Mouse (Mus musculus) retina, postnatal 7 days (tissue): ENCODE measurements around the gene Cox8b.
A peak's percentile ranks its signal among the peaks of the same experiment; 100 is the strongest.

Source experiments
- DNase-seq: peaks from one replicate; pipeline ENCODE4 v3.0.0-alpha.2; 2012; ENCODE audit warnings: low read depth, low spot score

Cox8b gene

DNA sequence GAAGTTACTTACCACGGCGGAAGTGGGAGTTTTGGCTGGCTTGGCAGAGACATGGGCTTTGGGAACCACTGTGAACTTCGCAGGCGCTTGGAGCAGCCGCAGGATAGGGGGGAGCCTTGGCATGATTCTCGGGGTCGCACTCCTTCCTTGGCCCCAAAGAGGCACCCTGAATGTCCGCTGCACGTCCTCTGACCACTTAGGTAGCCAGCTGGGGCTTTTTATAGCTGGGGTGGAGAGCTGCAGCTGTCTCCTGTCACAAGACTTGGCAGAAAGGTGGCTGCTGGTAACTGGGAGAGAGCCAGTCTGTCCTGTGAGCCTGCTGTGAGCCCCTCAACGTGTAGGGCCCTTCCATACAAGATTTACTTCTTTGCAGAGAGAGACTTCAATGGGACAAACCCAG is at the start of gene Cox8b:
Cox8b (minus strand) TSS at position 227 of the 400 bp plus-strand sequence.
- DNase-seq: no peak

DNA sequence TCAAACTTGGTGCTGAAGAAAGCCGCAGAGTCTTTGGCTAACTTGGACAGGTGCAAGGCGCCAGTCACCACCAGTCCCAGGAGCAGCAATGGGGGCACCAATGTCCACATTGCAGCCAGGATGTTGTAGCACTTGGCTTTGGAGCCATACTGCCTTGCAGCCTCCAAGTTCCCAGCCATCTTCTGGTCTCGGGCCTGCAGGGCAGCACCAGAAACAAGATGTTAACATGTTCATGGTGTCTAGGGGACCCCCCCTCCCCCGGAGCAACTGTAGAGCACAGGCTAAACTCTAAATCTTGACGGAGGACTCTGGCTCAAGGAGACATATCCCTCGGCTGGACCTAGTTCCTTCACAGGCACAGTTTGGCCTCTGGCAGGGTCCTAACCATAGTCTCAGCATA is 49.0 kb upstream of the Cox8b start:
- DNase-seq: no peak

DNA sequence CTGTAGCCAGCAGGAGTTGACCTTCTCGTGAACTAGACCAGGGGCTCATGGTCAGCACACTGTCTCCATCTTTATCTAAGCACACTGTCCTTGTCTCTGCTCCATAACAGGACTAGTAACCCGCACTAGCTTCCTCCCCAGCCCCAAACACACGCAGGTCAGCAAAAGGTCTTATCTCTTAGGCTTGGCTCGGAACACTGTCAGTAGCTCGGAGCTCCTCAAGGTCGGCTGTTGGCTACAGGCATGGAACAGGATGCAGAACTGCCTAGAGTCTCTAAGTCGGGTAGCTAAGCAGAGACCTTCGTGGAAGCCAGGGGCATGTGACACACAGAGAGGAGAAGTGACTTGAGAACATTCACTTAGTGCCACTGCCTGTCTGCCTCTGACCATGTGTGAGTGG is 47.9 kb upstream of the Cox8b start:
- no peak for DNase-seq

DNA sequence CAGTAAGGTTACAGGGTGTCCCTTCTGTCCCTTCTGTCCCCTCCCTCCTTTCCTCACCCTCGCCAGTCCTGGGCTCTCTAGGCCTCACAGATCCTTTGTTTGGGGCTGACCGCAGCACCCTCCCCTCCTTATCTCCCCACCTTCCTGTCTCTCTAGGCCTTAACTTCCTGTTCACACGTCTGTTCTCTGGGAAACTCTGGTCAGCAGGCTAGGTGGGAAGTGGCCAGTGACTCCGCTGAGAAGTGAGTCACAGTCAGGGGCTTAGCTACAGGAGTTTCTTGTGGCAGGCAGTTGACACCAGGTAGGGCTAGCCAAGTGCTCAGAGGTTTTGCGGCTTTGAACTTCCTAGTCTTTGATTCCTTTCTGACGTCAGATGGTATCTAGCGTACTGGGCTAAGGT is 46.7 kb upstream of the Cox8b start:
- DNase-seq: no peak

DNA sequence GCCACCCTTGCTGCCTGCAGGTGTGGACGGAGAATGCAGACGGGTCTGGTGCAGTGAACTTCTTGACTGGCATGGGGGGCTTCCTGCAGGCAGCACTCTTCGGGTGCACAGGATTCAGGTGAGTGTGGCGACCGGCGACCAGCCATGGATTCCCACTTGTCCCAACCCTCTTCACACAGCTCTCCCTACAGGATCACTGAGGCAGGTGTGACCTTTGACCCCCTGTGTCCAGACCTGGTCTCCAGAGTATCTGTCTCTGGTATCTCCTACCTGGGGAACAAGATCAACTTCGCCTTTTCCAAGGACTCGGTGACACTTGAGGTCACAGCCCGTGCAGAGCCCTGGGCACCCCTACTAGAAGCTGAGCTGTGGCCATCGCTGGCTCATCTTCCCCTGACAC is 46.1 kb upstream of the Cox8b start:
- no peak for DNase-seq

DNA sequence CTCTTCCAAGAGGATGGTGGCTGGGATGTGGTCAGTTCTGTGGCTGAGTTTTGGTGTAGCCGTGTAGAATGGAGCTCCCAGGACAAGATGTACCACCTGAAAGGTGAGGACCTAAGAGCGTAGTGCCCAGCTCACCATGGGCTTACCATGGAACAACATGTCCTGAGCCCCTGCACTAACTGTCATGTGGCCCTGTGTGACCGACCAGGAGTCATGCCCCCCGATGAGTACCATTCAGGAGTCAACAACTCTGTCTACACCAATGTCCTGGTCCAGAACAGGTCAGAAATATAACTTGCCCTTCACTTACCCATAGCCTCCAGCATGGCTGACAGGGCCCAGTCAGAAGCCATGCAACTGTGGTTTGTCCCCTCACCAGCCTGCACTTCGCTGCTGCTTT is 45.0 kb upstream of the Cox8b start:
- no peak for DNase-seq

DNA sequence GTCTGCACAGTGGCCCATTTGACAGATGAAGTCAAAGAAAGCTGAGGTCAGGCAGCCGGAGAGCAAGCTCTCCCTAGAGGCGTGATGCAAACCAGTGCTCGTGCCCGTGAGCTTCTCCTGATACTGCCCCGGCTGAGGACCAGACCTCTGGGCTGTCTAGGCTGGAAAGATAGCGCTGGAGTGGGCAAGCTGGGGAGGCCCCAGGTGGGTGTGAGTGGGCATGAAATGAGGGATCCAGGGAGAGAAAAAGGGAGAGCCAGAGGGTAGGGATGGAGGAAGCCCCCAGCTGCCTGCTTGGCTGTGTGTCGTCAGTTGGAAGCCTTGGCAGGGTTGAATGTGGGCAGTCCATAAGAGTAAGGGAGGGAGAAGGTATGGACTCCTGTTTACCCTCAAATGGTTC is 44.0 kb upstream of the Cox8b start:
- no peak for DNase-seq

DNA sequence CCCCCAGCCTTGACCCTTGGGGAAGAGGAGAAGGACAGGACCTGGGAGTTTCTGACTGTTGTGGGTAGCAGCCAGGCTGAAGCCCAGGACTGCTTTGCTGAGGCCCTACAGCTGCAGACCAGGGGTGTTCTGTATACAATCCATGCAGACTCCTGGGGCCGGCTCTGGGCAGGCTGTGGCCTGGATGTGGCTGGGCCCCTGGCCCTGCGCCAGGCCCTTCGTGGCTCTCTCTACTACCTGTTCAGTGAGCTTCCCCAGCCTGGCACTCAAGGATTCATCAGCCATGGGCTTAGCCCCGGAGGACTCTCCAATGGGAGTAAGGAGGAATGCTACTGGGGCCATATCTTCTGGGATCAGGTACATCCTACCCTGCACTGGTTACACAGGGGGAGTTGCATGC is 43.1 kb upstream of the Cox8b start:
- DNase-seq: no peak

DNA sequence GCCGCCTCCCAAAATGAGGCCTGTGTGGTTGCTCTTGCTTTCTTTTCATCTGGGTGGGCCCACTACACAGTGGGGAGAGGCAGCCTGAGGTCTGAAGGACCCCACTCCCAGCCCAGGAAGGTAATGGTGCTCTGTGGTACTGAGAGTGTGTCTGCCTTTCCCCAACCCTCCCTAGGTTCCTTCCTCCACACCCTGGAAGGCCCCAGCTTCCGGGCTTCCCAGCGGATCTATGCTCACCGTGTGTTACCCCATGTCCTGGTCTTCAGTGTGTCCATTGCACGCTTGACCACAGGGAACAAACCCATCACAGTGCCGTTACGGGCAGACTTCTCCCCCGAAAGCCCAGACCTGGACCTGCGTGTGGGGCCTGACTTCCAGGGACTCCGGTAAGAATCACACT is 42.6 kb upstream of the Cox8b start:
- no peak for DNase-seq

DNA sequence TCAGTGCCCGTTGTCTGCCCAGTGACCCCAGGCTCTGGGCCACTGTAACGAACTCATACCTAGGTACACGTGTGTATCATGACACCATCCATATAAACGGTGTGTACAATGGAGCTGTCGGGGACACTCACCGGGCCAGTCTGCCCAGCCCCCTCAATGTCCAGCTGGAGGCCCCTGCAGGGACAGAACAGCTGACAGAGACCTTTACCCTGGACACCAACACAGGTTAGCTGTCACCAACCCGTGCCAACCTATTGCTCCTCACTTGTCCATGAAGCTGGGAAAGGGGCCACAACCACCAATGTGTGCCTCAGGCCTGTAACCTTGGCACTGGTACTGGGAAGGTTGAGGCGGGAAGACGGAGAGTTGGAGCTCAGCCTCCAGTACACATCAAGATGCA is 42.1 kb upstream of the Cox8b start:
- no peak for DNase-seq

DNA sequence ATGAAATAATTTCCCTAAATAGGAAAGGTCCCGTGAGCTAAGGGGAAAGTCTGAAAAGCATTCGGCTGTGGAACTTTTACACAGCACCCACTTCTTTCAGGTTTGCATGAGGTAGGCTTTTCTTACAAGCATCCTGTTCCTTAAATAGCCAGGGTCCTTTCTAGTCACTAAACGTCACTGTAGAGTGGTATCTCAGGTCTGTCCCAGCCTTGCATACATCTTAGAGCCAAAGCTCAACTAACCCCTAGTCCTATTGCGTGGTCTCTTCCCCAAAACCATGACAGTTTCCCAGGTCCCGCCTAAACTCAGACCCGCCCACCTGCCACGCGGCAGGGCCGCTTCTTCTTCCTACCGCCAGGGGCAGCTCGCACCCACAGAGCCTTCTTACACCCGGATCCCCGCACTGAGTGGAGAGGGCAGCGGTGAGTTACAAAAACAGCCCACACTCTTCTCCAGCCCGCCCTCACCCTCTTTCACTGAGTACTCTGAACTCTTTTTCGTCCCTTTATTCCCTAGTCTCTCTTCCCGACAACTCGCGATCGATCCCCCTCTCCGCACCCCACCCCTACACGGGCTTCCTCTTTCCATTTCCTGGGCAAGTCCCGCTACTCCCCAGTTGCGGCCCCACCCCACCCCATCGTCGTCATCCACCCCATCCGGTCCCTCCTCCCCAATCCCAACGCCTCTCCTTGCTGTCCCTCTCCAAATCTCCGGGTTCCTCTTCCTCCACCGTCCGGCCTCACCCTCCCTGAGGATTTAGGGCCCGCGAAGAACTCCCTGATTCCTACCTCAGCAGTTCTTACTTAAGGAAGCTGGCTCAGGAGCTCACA is 41.2 kb upstream of the Cox8b start, which contains the start of gene Pgghg:
Pgghg (plus strand) TSS at position 170 of the 830 bp plus-strand sequence.
- peak; percentile 21 for DNase-seq

DNA sequence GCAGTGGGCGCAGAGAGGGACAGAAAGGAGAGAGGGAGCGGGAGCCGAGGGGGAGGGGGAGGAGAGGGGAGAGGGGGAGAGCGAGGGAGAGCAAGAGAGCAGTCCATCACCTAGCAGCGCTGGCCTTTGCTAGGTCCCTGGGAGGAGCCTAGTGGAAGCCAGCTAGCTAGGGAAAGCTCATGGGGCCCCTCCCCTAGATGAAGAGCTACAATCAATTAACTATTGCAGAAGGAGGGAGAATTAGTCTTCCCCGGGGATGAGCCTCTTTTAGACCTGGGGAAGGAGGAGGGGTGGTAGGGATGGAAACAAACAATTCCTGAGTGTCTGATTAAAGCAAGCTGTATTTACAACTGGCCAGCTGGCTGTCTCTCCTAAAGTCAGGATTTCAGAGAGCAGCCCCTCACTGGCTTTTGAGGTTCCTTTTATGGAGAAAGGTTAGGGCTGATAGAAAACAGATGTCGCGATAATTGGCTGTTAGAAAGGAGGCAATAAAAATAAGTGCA is 39.5 kb upstream of the Cox8b start:
- no peak for DNase-seq

DNA sequence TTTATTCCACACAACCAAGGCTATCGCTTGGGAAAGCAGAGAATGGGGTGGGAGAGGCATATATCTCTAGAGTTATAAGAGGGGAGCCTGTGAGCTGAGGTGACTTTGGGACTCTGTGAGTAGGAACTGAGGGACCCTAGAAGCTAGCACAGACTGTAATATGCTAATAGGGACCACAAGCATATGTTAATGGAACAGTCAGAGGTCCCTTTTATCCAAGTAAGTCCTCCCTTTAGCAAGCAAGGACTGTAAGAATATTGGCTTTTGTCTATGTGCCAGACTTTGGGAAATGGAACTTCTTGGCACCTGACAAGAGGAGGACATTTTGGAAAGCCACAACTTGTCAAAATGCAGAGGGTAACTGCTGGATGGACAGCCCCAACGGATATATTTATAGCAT is 38.6 kb upstream of the Cox8b start:
- no peak for DNase-seq

DNA sequence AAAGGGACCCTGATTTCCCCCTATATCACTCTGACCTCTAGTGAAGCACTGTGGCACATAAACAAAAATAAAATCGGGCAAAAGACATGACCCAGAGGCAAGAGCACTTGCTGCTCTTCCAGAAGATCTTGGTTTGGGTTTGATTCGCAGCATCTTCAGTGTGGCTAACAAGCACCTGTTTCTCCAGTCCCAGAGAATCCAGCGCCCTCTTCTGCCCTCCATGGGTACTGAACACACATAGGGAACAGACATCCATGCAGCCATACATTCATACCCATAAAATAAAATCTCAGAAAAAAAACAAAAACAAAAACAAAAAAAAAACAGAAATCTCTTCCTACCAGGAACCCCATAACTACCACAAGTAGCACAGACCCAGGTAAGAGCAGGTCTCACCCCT is 38.2 kb upstream of the Cox8b start:
- DNase-seq: no peak

DNA sequence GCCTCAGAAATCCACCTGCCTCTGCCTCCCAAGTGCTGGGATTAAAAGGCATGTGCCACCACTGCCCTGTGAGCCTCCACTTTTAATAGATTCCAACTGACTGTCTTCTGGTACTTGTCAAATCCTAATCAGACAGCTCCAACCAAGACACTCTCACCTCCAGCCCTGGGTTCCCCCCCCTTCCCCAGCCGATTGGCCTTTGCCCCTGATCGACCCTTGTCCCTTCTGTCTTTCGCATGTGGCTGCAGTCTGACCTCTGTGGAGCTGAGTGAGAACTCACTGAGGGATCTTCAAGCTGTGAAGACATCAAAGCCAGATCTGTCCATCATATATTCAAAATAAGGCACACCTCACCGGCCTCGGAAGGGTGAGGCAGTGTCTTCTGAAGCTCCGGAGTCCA is 26.9 kb upstream of the Cox8b start:
- DNase-seq: no peak

DNA sequence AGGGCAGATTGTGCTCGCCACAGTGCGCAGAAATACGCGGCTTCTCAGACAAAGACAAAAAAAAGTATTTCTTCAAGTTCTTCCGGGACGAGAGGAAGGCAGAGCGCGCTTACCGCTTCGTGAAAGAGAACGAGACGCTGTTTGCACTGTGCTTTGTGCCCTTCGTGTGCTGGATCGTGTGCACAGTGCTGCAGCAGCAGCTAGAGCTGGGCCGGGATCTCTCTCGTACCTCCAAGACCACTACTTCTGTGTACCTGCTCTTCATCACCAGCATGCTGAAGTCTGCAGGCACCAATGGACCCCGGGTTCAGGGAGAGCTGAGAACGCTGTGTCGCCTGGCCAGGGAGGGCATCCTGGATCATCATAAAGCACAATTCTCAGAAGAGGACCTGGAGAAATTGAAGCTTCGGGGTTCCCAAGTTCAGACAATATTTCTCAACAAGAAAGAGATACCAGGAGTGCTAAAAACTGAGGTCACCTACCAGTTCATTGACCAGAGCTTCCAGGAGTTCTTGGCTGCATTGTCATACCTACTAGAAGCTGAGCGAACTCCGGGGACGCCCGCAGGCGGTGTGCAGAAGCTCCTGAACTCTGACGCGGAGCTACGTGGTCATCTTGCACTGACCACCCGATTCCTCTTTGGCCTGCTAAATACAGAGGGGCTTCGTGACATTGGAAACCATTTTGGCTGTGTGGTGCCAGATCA is 23.0 kb upstream of the Cox8b start:
- DNase-seq: no peak

DNA sequence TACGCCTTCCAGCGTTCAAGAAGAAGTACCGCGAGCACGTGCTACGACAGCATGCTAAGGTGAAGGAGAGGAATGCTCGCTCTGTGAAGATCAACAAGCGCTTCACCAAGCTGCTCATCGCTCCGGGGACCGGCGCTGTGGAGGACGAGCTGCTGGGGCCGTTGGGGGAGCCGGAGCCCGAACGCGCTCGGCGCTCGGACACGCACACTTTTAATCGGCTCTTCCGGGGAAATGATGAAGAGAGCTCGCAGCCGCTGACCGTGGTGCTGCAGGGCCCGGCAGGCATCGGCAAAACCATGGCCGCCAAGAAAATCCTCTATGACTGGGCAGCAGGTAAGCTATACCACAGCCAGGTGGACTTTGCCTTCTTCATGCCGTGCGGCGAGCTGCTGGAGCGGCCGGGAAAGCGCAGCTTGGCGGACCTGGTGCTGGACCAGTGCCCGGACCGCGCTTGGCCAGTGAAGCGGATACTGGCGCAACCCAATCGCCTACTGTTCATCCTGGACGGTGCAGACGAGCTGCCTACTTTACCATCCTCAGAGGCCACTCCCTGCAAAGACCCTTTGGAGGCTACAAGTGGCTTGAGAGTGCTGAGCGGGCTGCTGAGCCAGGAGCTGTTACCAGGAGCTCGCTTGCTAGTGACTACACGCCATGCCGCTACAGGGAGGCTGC is 22.3 kb upstream of the Cox8b start:
- DNase-seq: no peak

DNA sequence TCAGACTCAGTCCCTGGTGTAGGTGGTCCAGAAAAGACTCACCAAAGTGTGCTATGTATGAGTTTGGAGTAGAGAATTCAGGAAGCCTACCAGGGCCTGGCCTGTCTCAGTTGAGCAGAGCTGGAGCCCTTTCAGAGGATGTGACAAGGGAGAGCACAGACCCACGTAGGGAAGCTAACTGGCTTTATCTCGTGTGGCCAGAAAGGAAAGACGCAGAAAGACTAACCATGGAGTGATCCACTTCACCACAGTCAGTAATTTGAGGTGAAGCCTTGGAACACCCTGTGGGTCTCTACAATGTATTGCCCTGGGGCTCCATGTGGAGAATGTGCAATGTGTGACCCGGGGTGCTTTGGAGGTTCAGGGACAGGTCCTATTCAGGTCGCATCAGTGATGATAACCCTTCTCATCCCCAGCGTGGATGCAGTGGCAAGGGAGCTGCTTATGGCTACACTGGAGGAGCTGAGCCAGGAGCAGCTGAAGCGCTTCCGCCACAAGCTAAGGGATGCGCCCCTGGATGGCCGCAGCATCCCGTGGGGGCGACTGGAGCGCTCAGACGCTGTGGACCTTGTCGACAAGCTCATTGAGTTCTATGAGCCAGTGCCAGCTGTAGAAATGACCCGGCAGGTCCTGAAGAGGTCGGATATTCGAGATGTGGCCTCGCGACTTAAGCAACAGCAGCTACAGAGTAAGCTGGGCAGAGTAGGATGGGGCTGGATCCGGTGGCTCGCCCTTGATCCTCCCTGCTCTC is 21.2 kb upstream of the Cox8b start:
- DNase-seq: no peak

DNA sequence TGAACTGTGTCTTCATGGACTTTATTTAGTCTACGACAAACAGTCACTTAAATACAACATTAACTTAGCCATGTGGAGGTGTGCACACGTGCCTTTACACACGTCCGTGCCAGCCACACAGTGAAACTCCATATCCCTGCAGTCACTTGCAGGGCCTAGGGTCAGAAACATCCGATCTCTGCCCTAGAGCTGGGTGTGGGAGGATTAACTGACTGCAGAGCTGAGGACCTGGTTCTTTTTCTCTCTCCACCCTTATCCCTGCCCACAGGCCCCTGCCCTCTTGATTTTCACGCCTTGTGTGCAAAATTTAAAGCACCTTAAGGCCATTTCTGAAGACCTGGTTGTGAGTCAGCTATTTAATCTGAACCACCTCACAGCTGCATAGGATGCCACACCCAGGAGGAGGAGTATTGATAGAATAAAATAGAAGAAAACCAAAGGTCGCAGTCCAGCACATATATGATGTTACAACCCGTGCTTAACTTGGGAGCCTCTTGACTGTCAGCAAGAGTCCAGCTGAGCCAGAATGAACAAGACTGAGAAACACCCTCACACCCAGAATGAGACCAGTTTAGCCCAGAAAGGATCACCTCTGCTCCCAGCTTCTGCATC is 20.3 kb upstream of the Cox8b start, which contains the start of gene Nlrp6:
Nlrp6 (plus strand) TSS at position 485 of the 612 bp plus-strand sequence.
- no peak for DNase-seq

DNA sequence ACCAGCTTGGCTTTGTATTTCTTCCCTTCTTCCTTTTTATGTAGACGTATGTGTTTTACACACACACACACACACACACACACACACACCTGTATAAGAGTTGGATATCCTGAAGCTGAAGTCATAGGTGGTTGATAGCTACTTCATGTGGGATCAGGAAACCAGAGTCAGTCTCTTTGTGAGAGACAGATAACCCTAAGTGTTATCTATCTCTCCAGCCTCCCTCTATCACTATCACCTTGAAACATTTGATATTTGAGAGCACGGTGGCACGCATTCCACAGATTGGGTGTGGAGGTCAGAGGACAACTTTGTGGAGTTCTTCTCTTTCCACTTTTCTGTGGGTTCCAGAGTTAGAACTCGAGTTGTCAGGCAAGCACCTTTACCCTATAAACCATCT is 19.7 kb upstream of the Cox8b start:
- no peak for DNase-seq

DNA sequence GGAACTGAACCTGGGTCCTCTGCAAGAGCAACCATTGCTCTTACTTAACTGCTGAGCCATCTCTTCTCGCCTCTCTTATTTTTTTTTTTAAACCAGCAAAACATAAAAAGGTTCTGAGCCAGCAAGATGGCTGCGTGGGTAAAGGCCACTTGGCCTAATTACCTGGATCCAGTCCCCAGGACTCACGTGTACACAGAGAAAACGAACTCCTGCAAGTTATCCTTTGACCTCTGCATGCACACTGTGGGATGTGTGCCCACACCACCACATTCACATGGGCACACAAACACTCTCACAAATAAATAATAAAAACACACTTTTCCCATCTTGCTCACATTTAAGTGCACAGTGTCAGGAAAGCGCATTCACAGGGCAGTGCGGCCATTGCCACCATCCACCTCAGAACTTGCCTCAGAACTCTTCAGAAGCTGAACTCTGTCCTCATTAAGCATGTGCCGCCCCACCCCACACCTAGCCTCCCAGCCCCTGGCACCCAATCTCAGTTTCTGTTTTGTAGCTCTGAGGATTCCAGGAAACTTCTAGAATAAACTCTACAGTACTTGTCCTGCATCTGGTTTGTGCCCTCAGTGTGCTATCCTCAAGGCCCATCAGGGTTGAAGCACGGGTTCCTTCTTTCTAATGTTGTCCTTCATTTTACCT is 13.9 kb upstream of the Cox8b start:
- no peak for DNase-seq
